Mouse (Mus musculus) left cerebral cortex, postnatal 10 days (tissue): ENCODE results near the gene Fam83f. TPM values are rescaled to one million over a fixed set of nuclear protein-coding genes. Genes with fewer than 3 reads are reported as not detected.

Experiments
- DNase-seq, 2 experiments: peaks; one replicate each; pipeline ENCODE4 v3.0.0; 2021 to 2022; ENCODE audit warnings: low spot score in 2 of 2, mixed read lengths in 1 of 2; ENCODE audit errors: extremely low spot score in 1 of 2
- intact Hi-C: fragments of 180-260 bp; cut with DNase I; formaldehyde crosslinking; loops from one replicate; pipeline ENCODE4 v1.15.1; 2025
- total RNA-seq, 2 experiments: library from RNA; stranded (reverse); gene quantifications; 2 replicates each; pipeline ENCODE4 v1.2.3; 2021

Fam83f gene
- total RNA-seq = under 1 TPM; 0.54 to 0.57 TPM

- peak in 1 of 2 experiments; percentile 49 for DNase-seq
- intact Hi-C loops = no loop called here
These were observed at the start of gene Fam83f for GRCm38 (mm10) chr15:80671295-80672252. Fam83f (plus strand) TSS chr15:80671847.

- DNase-seq = no peak
- intact Hi-C loops = no loop called here
These were observed 48.3 kb upstream of the Fam83f start for GRCm38 (mm10) chr15:80623171-80623837.

- DNase-seq = no peak
- intact Hi-C loops = no loop called here
These were observed 45.2 kb upstream of the Fam83f start for GRCm38 (mm10) chr15:80626472-80626871.

DNA sequence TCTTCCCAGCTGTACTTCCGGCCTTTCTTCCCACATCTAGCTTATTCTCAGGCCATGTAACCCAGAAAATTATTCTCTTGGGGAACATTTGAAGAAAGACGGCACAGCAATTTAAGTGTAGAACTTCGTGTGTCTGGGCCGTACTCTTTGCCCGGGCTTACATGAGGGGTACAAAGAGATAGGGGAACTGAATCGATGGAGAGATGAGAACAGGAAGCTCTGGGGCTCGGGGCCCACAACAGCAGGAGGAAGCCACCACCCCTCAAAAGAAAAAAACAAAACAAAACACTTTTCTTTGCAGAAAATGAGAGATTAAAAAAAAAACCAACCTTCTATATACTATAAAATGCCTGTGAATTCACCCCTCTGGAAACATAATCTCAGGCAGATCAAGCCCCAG is 41.5 kb upstream of the Fam83f start:
- intact Hi-C loops = loop anchor here (5.0 kb wide), 1 partner anchor 363 kb away; no protein-coding TSS in a partner anchor
- DNase-seq = no peak

DNA sequence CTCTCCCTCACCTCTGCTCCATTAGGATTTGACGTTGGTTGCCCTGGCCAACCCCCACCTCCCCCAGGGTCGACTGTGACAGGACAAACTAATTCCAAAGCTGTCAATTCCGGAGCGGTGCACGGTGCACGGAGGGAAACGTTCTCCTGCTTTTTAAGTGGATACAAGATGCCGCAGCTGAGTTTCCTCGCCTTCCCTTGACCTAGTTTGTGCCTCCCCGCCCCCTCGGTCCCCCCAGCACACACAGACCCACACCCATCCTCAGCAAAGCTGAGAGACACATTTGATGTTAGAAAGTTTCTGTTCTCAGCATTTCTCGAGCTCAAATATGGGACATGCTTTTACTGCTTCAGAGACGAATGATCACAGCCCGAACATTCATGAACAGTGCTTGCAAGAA is 40.9 kb upstream of the Fam83f start:
- intact Hi-C loops = loop anchor here (5.0 kb wide), 1 partner anchor 363 kb away; no protein-coding TSS in a partner anchor
- DNase-seq = no peak

- intact Hi-C loops = loop anchor here (5.0 kb wide), 1 partner anchor 364 kb away; no protein-coding TSS in a partner anchor
- DNase-seq = no peak
These were observed 40.3 kb upstream of the Fam83f start for GRCm38 (mm10) chr15:80631311-80631710.

DNA sequence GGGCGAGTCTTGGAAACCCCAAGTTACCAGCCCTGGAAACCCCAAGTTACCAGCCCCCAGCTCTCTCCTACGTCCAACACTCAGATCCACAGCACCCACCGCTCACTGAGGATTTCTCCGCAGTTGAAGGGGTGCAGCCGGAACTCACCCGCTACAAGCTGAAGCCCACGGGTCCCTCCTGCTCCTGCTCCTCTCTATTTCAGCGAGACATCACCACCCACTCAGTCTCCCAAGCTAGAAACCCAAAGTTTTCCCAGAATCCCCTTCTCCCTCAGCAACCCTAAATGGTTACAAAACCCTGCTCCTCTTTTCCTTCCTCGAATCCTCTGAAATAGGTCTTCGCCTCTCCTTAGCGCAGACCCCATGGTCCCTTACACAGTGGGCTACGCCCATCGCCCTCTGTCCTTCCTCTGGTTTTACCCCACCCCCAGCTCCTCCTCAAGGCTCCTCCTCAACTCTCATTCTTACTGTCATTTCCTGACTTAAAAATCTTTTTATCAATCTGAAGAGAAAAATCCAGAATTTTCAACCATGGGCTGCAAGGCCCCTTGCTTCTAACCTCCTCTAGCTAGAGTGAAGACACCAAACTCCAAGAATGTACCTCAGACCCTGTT is 39.3 kb upstream of the Fam83f start:
- intact Hi-C loops = loop anchor here (5.0 kb wide), 1 partner anchor 365 kb away; no protein-coding TSS in a partner anchor
- peak; percentile 37 to 40 for DNase-seq

DNA sequence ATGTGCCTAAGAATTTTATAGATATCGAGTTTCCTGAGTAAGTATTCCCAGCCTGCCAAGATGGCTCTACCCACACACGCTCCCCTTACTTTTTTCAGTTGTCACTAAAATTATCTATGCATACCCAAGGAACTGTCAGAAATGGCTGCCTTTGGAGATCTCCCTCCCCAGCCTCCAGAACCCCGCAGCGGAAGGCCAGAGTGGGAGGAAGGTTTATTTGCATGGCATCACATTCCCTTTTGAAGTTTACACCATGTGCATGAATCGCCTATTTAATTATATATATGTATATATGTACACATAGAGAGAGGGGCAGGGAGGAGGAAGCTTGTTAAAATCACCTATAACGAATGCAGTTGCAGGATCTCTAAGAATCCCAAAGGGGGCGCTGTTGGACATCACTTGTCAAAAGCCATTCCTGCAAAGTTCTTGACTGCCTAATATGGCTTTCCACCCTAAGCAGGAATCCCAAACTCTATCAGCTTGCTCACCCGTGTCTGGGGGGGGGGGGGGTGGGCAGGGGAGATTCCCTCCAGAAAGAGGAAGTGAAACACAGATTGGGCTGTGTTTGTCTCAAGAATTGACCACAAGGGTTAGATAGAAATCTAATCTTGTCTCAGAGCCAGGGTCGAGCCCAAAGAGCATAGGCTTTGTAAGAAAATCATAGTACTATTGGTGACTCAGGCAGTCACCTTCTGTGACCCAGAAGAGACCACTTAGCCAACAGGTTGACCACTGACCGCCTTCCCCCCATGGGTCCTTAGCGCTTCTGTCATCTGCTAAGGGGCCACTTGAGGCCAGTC is 37.1 kb upstream of the Fam83f start:
- intact Hi-C loops = loop anchor here (2.0 to 5.0 kb wide), 2 partner anchors 60 to 367 kb away; no protein-coding TSS in a partner anchor
- DNase-seq = peak; percentile 42 to 75

- intact Hi-C loops = no loop called here
- no peak for DNase-seq
These were observed 34.8 kb upstream of the Fam83f start for GRCm38 (mm10) chr15:80636757-80637372.

- no peak for DNase-seq
- intact Hi-C loops = no loop called here
These were observed 32.5 kb upstream of the Fam83f start for GRCm38 (mm10) chr15:80639071-80639702.

DNA sequence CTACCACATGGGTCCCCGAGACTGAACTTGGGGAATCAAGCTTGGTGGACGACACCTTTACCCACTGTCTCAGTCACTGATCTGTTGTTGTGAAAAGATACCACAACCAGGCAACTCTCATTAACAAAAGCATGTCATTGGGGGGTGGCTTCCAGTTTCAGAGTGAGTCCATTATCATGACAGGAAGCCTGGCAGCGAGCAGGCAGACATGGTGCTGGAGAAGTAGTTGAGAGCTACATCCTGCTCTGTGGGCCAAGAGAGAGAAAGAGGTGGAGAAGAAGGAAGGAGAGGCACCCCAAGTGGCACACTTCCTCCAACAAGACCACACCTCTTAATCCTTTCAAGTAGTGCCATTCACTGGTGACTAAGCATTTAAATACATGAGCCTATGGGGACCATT is 31.8 kb upstream of the Fam83f start:
- no peak for DNase-seq
- intact Hi-C loops = no loop called here

GRCm38 (mm10) chr15:80641702-80642435 is 29.8 kb upstream of the Fam83f start:
- intact Hi-C loops = no loop called here
- DNase-seq = no peak

- intact Hi-C loops = no loop called here
- DNase-seq = no peak
These were observed 26.4 kb upstream of the Fam83f start for GRCm38 (mm10) chr15:80645006-80645797.

GRCm38 (mm10) chr15:80648977-80649606 is 22.6 kb upstream of the Fam83f start:
- peak in 1 of 2 experiments; percentile 42 for DNase-seq
- intact Hi-C loops = no loop called here

GRCm38 (mm10) chr15:80650412-80650811 is 21.2 kb upstream of the Fam83f start:
- DNase-seq = no peak
- intact Hi-C loops = no loop called here

DNA sequence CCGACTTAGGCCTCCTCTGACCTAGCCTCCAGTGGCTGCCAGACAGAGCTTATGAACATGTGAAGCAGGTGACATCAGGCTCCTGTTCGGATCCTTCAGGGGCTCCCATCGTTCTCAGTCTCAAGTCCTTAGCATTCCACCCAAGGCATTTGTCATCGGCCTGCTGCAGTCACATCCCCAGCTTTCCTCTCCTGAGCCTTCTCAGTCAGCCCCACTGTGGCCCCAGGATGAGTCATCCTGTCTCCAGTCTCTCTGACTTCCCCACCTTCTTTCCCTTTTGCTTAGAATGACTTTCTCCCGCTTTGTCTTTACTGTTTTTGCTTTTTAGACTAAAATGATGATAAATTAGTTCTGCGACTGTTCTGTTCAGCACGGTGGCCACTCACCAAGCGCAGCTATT is 17.8 kb upstream of the Fam83f start:
- intact Hi-C loops = no loop called here
- DNase-seq = no peak
